Mouse (Mus musculus) hematopoietic multipotent progenitor cell, adult 10-12 weeks (in vitro differentiated cells): Measurements from ENCODE around the gene Pcsk7. TPM values are rescaled to one million over a fixed set of nuclear protein-coding genes. Genes with fewer than 3 reads are reported as not detected.

ENCODE experiments used
- polyA plus RNA-seq: library from polyadenylated mRNA; stranded (reverse); fragments of >175 nt; gene quantifications from 2 replicates; pipeline ENCODE4 v1.2.3, GENCODE M21; 2012; ENCODE audit warnings: low replicate concordance

Gene Pcsk7
- 12.6 and 13.0 TPM in 2 replicates for polyA plus RNA-seq

DNA sequence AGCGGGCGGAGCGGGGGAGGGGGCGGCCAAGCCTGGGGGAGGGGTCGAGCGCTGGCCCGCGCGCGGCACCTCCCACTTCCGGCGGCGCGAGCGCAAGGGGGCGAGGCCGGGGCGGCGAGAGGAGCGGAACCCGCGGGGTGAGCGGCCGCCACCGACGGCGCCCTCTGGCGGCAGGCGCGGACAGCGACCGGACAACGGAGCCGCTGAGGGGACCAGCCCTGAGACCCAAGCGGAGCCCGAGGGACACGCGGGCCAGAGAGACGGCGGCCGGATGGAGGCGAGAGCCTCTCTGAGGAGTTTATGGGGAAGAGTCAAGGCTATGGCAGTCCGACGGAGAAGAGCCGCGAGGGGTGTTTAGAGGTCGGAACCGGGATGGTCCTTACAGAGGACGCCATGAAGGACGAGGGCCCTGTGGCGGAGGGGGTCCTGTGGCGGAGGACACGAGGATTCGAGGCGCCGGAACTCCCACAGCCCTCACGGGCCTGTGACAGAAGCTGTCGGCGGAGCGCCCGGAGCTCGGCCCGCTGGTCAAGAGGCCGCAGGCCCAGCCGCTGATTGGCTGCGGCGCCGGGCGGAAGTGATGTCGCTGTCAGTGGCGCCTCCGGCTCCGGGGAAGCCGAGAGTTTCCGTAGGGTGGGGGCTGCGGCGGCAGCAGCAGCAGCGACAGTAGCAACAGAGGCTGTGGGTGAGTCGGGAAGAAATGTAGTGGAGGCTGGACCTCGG lies at the start of gene Pcsk7, which contains the start of gene Rnf214:
Gene Pcsk7, plus strand, starts transcription at position 143 of the 723 bp plus-strand sequence.
Gene Rnf214, minus strand, starts transcription at position 557 of the 723 bp plus-strand sequence.

DNA sequence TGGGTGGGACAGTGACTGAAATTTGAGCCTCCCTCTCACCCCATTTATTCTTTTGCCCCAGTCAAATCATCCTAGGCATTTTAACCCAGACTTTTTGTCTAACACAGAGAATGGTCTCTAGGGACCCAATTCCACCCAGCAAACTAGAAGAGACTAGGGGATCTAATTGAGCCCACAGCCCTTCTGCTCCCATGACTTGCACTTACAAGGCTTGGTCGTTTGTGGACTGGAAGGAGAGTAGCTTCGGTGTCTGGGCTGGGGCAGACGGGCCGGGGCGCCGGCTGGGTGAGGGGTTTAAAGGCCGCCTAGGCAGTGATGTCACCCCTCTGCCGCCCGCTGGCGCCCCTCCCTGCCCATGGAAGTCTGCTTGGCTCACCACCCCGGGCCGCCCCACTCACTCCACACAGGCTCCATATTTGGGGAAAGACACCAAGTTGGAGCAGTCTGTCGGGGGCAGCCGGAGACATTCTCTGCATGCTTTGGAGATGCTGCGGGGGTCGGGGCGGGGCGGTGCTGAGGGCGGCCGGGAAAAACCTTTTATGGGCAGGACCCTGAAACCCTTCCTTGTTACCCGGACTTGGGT lies 29.4 kb downstream of the Pcsk7 start, which contains the start of gene Tagln:
Gene Tagln, minus strand, starts transcription at position 431 of the 583 bp plus-strand sequence.

DNA sequence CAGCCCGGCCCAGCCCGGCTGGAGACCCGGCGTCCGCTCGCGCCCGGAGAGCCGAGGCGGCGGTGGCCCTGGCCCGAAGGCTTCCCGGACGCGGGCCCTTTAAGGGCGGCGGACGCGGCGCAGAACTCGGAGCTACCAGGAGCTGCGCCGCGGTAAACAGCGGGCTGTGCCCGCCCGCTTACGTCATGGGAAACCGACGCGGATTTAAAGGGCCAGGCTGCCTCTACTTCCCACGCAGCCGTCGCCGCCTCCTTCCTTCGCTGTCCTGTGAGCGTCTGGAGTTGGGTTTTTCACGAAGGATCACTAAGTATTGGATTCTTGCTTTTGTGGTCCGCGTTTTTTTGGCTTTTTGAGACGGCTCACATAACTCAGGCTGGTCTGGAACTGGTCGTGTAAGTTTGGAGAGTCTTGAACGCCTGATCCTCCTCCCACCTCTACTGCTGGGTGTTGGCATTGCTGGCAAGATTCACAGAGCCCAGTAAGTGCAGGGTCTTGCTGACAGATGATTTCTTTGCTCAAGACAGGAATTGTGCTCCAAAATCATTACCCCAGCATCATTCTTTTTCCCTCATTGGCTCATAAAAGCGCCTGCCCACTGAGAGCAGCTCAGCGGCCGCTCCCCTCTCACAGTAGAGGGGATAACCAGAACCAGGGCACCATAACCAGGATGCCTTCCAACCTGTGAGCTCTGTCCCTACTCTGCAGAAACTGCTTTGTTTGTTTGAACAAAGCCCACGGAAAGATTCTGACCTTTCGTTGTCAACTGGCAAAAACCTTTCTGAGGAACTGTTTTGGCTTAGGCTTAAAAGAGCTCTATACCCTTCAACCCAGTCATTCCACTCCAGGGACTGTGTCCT lies 49.0 kb downstream of the Pcsk7 start, which contains the start of gene Sidt2:
Gene Sidt2, minus strand, starts transcription at position 152 of the 857 bp plus-strand sequence.

Other genes starting within 250 kb of the Pcsk7 start
- gene Cep164, start 77.8 kb upstream of the Pcsk7 start, polyA plus RNA-seq = 95.1 and 185 TPM in 2 replicates
- gene Bace1, start 67.9 kb upstream of the Pcsk7 start, polyA plus RNA-seq = 0.46 and 0.89 TPM in 2 replicates
- 11.7 and 16.1 TPM in 2 replicates for gene Rnf214, start 414 bp downstream of the Pcsk7 start, polyA plus RNA-seq
- 0.72 and 2.9 TPM in 2 replicates for gene Tagln, start 29.6 kb downstream of the Pcsk7 start, polyA plus RNA-seq
- gene Sidt2, start 48.8 kb downstream of the Pcsk7 start, polyA plus RNA-seq = 66.6 and 188 TPM in 2 replicates
- gene Pafah1b2, start 106.2 kb downstream of the Pcsk7 start, polyA plus RNA-seq = 59.1 and 67.6 TPM in 2 replicates
- gene Sik3, start 106.3 kb downstream of the Pcsk7 start, polyA plus RNA-seq = 17.7 and 19.2 TPM in 2 replicates